Mouse (Mus musculus) cerebellum, adult 11 months (tissue): ENCODE results near the gene Osbpl5.
"Not testable (repeated sequence)": the region's sequence is repeated elsewhere in the genome, so short reads cannot be mapped to it uniquely, and the experiment has no call there.

Experiments used
- DNase-seq: peaks from one replicate; pipeline ENCODE4 v3.0.0; 2022

Osbpl5 gene

DNA sequence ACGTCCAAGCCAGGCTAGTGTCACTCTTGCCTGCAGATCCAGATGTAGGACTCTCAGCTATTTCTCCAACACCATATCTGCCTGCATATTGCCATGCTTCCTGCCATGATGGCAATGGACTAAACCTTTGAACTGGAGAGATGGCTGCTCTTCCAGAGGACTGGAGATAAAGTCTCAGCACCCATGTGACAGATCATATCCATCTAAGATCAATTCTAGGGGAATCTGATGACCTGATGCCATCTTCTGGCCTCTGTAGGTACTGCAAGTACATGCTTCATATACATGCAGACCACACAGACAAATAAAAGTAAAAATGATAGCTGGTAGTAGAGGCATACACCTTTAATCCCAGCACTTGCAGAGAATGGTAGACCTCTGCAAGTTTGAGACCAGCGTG, 60.6 kb downstream of the Osbpl5 start:
- no peak for DNase-seq

DNA sequence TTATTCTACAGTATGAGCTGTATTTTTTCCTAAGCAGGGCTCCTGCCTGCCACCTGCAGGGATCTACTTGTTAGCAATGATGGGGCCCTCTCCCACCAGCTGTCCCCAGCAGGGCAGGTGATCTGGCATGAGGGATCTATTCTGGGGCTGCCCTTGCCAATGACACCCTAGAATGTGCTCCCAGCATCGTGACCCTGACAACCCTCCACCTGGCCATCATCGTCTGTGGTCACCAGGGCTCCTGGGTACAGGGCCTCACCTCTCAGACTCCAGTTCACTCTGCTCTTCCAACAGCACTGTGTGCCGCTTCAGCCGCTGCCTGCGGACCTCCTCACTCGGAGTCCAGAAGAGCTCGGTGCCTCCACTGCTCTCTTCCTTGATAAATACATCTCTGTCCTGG, 62.2 kb downstream of the Osbpl5 start:
- DNase-seq: no peak

DNA sequence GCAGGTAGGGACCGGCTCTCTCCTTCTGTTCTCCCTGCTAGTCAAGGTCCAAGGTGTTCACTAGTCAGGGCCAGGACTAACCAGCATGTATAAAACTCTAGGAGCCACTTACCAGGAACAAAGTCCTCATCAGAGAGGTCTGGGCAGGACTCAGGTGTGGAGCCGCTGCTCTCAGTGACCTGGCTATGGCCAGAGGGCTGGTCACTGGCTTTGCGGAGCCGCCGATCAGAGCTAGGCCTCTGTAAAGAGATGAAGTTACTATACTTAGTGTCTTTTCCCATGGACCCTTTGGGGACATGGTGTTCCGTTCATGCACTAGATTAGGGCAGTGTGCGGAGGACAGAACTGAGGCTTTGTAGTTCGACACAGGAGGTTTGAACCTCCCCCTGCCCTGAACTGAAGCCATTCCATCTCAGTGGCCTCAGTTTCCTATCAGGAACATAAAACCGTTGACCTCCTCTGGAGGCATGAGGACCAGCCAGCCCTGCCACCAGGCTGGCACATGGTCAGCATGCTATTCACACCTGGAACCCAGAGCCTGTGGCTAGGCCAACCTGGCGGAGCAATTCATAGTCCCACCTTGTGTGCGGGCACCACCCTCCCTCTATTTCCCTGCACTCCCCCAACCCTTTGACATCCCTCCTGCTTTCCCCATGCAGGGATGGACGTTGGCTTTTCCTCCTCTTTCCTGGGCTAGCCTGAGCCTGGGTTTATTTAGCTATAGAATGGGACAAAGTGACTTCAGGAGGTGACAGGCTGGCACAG, 63.9 kb downstream of the Osbpl5 start:
- no peak for DNase-seq

DNA sequence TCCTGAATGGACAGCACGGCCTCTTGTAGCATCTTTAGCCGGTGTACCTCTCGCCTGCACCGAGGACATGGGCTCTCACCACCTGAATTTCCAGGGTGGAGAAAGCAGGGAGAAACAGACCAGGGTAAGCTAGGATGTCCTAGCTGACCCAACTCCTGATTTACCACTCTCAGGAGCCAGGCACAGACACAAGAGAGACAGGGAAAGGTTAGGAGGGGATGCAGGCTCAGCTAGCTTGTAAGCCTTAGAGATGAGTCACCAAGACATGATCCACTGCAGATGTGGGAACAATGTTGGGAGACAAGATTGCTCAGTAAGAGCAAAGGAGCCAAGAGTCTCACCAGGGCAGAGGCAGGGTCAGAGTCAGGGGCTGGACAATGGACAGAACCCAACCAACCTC, 64.9 kb downstream of the Osbpl5 start:
- DNase-seq: no peak

DNA sequence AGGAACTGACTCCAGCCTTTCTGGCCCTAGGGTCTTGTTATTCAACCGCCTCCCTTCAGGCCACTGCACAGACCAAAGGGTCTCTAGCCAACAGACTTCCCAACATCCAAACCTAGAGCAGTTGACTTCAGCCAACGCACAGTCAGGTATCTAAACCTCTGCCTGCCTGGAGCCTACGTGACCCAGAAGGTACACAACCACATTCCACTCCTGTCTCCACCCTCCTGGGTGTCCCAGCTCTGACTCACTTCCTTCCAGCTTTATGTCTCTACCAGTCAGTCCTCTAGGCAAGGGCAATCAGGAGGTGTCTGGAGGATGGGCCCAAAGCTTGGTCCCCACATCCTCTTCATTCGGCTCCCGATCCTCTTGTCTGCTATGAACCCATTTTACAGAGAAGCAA, 65.6 kb downstream of the Osbpl5 start:
- no peak for DNase-seq

DNA sequence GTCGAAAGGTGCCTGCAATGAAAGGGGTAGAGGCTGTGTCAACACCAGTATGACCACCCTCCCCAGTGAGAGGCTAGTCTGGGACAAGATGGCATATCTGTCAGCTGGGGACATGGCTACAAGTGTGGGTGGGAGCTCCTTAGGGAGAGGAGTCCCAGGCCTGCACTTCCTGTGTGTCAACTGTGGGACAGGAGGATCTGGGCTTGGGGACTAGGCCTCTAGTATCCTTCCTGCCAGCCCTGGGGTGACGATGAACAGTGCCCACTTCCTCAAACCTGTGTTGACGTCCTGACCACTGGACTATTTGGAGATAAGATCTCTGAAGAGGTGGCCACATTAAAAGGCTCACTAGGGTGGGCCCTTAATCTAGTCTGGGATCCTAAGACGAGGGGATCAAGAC, 66.8 kb downstream of the Osbpl5 start:
- DNase-seq: no peak

DNA sequence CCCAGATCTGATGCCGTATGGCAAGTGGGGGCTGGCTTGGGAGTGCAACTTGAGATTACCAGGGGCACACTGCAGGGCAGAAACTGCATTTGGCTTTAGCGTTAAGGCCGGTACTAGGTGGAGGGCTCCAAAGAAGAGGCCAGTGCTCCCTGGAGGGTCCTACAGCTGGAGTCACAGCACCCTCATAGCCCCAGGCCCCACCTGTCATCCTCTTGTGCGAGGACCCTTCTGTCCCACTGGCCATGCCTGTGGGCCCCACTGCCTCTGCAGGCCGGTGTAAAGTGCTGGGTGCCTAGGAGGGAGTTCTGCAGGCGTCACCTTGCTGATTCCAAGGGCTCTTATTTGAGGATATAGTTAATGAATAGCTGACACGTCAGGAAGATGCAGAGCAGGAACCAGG, 67.3 kb downstream of the Osbpl5 start:
- no peak for DNase-seq

DNA sequence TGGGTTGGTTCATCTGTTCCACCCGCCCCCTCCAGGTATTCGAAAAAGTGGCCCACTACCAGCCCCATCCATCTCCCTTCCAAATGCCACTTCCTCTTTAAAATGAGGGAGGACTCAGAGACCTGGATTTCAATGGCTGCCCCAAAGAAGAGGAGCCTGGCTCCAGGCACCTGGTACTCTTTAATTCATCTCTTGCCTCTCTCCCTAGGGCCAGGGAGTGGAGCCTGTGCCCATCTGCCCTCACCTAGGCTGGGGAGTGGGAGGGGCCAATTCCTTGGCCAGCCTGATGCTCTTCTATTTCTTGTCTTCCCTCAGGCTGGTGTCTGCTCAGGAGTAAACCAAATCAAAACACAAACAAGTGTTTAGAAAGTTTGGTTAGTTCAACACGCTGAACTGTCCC, 70.1 kb downstream of the Osbpl5 start:
- DNase-seq: not testable (repeated sequence)

DNA sequence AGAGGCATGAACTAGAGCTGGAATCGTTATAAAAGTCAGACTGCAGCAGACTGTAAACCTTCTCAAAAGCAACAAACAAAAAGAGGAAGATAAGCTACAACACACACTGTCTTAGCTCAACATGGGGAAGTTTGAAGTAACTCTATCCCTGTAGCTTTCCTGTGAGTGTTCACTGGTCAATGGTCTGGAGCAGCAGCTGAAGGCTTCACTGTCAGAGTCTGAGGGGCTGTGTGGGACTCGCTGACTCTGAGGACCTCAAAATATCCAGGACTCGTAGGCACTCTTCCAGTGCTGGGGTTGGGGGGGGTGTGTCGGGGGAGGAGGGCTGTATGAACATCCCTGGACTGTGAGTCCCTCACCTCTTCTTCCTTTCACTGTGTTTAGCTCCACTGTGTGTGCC, 70.6 kb downstream of the Osbpl5 start:
- DNase-seq: not testable (repeated sequence)

DNA sequence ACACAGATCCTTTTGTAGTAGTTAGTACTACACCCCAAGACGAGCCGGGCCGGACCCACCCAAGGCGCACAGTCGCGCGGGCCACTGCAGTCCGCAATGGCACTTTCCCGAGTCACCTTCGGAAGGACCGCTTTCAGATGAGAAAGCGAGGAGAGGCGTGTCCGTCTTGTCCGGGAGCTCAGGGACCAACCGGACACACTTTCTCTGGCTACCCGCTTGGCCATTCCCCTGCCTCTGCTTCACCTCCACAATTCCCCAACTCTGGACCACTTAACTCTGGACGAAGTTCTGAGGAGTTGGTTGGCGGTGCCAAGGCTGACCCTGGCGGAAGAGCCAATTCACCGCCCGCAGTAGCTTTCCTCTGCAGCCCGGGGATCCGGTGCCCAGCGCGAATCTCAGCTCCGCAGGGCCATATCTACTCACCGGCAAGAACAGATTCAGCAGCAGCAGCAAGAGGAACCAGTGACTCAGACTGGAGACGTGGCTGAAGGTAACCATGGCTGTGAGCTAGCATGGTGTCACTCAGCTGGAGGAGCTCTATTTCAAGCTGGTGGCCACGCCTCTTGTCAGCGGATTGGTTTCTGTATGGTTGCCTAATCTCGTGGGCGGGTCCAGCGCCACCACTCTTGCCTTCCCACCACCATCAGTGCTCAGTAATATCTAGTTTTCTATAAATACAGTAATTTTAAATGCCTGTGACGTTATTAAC, 71.3 kb downstream of the Osbpl5 start, which contains the start of gene Tnfrsf23:
Tnfrsf23 (minus strand) TSS at position 514 of the 709 bp plus-strand sequence.
- DNase-seq: no peak

DNA sequence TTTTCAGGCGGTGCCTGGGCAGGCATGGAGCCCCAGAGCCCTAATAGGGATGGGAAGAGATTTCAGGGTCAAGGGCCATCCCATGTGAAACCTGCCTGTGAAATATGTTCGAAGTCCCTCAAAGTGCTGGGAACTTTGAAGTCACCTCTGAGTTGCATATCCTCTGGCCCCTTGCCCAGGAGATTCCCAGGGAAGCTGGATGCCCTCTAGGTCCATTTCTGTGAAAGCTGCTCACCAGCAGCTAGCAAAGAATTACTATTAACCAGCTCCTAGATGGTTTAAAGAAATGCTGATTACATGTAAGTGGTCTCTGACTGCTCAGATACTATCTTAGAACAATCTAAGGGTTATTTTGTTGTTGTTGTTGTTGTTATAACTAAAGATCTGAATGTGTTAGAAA, 72.2 kb downstream of the Osbpl5 start:
- not testable (repeated sequence) for DNase-seq

DNA sequence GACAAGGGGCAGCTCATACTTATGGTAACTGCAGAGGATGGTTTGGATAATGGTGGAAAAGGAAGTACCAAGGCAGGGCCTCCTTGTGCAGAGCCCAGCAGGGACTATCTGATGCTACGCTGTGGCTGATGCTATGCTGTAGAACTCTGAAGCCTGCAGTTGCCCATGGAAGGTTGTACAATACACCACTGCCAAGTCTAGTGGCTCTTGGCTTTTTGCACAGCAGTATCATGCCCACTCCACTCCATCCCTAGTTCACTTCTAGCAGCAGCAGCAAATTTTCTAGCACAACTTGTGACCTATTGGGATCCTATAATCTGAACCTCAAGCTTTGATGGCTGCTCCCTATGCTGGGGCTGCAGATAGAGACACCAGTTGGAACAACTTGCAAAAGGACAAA, 75.2 kb downstream of the Osbpl5 start:
- no peak for DNase-seq

DNA sequence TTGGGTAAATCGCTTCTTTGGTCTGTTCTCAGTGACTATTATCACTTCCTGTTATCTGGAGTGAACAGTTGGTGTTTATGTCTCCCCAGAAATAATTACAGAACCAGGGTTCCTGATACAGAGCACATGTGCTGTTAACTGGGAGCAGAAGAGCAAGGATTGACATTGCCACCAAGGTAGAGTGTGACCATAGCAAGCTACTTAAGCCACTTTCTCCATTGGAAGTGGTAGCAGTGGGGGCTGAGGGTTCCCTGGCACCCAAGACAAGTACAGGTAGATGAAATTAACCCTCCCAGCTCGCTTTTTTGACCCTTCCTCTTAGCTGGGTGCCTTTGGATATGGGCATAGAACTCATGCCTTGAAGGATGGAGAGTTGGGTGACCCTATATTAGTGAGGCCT, 75.9 kb downstream of the Osbpl5 start:
- not testable (repeated sequence) for DNase-seq

DNA sequence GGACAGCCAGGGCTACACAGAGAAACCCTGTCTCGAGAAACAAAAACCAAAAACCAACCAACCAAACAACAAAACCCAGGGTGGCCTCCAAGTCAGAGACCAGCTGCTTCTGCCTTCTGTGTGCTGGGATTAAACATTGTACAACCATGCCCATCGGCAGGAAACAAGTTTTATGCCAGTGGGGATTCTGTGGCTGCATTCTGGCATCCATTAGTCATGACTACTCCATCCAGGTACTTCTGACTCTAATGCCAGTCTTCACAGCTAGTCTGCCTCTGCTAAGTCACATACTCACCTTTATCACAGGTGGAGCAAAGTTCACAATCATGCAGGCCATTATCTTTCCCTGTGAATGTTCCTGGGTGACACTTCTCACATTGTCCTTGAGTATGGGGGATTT, 77.1 kb downstream of the Osbpl5 start:
- DNase-seq: not testable (repeated sequence)

DNA sequence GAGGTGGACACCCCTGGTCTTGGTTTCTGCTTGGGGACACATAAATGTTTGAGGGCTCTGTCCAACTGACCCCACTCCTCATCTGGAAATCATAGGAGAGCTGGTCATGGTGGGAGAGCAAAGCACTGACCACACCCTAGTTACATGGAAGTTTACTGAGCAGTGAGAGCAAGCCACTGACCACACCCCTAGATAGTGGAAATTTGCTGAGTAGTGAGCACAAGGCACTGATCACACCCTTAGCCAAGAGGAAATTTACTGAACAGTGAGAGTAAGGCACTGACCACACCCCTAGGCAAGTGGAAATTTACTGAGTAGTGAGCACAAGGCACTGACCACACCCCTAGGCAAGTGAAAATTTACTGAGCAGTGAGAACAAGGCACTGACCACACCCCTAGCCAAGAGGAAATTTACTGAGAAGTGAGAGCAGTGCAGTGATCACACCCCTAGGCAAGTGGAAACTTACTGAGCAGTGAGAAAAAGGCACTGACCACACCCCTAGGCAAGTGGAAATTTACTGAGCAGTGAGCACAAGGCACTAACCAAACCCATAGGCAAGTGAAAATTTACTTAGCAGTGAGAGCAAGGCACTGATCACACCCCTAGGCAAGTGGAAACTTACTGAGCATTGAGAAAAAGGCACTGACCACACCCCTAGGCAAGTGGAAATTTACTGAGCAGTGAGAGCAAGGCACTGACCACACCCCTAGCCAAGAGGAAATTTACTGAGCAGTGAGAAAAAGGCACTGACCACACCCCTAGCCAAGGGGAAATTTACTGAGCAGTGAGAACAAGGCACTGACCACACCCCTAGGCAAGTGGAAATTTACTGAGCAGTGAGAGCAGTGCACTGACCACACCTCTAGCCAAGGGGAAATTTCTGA, 90.1 kb downstream of the Osbpl5 start:
- DNase-seq: no peak

DNA sequence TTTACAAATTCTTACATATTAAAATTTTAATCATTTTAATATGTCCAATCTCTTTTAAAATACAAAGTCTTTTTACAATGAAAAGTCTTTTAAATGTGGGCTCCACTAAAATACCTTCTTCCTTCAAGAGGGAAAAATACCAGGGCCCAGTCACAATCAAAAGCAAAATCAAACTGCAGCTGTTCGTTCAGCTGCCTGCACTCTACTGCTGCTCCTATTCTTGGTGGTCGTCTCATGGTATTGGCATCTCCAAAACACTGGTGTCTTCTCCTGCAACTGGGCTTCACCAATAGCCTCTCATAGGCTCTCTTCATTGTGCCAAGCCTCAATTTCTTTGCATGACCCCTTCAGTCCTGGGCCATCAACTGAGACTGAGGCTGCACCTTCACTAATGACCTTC, 93.3 kb downstream of the Osbpl5 start:
- no peak for DNase-seq

DNA sequence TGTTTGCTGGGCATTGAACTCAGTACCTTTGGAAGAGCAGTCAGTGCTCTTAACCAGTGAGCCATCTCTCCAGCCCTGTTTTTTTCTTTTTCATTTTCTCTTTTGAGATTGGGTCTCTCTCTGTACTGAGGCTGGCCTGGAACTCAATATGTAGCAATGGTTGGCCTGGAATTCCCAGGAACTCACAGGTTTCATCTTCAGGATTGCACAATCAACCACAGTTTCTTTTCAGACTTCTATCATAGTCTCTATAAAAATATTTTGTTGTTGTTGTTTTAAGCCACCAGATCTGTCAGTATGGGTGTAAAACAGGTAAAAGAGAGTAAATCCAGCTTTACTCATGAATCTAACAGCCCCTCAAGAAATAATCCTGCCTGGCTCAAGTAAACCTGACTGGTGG, 96.0 kb downstream of the Osbpl5 start:
- no peak for DNase-seq

DNA sequence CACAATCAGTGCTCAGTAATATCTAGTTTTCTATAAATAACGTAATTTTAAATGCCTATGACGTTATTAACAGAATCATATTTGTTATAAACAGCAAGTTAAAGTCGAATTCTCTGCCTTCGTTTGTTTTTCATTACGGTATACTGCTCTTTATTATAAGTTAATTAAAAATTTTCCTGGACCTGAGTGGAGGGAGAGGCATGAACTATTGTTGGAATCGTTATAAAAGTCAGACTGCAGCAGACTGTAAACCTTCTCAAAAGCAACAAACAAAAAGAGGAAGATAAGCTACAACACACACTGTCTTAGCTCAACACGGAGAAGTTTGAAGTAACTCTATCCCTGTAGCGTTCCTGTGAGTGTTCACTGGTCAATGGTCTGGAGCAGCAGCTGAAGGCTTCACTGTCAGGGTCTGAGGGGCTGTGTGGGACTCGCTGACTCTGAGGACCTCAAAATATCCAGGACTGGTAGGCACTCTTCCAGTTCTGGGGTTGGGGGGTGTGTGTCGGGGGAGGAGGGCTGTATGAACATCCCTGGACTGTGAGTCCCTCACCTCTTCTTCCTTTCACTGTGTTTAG, 106.9 kb downstream of the Osbpl5 start:
- DNase-seq: not testable (repeated sequence)

DNA sequence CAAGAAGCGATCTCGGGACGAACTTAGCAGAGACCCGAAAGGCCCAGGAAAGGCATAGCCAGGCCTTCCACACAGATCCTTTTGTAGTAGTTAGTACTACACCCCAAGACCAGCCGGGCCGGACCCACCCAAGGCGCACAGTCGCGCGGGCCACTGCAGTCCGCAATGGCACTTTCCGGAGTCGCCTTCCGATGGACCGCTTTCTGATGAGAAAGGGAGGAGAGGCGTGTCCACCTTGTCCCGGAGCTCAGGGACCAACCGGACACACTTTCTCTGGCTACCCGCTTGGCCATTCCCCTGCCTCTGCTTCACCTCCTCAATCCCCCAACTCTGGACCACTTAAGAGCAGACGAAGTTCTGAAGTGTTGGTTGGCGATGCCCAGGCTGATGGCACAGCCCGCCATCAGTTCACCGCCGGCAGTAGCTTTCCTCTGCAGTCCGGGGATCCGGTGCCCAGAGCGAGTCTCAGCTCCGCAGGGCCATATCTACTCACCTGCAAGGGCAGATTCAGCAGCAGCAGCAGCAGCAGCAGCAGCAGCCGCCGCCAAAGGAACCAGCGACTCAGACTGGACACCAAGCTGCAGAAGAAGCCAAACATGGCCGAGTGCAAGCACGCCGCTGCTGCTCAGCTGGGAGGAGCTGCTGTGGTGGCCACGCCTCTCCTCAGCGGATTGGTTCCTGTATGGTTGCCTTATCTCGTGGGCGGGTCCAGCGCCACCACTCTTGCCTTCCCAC, 107.6 kb downstream of the Osbpl5 start, which contains the start of gene Tnfrsf22:
Tnfrsf22 (minus strand) TSS at position 628 of the 735 bp plus-strand sequence.
- DNase-seq: peak; percentile 7

DNA sequence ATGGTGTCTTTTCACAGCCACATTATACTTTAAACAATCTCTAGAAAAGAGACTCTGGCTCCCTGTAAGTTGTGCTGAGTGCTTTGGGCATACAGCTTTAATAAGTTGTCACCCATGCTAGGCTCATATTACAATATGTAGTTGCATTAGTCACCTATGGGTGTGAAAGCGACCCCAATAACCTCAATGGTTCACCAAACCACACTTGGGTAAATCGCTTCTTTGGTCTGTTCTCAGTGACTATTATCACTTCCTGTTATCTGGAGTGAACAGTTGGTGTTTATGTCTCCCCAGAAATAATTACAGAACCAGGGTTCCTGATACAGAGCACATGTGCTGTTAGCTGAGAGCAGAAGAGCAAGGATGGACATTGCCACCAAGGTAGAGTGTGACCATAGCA, 112.8 kb downstream of the Osbpl5 start:
- not testable (repeated sequence) for DNase-seq
